Mouse (Mus musculus): ENCODE measurements at regions not wholly inside any gene's neighbourhood (a gene's known extent, or its start where the extent isn't known, plus 50 kb on each side); places are given as distances from the start of the nearest gene placed in this dataset.
A peak's percentile ranks its signal among the peaks of the same experiment; 100 is the strongest.

DNA sequence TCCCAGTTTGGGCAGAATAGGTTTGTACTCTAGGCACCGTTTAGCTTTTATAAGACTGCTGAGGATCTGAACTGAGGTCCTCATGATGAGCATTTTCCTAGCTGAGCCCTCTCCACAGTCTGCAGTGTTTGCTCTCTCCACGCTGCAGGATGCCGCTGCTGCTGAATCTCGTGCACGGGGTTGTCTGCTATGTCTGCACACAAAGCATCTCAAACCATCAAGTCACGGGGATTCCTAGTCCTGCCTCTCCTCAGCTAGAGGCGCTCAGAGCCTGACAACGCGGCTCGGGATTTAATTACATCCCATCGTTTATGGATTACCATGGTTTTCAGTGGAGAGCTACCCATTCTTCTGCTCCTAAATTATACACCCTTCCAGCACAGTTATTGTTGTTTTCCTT is 175.6 kb downstream of the Rnf144b start:
- H3K9me3 ChIP-seq (replicated peaks; ENCODE audit: control insufficient read depth, low read length): no peaks in the 10 kb centered on the region
- H3K4me2 ChIP-seq (ENCODE audit: low read depth, low read length): no peak overlapping the region
- no peak overlapping the region for H3K4me3 ChIP-seq (replicated peaks; ENCODE audit: low read length)
- no peak overlapping the region for H3K9ac ChIP-seq (ENCODE audit: low read length)
- no peak overlapping the region for H3K27ac ChIP-seq (ENCODE audit: low read length)
- no peaks in the 10 kb centered on the region for H3K27me3 ChIP-seq (ENCODE audit: control insufficient read depth, insufficient read depth, low read length)
- H3K4me1 ChIP-seq (ENCODE audit: control insufficient read depth, insufficient read depth, low read length): no peaks in the 10 kb centered on the region
- no peak for ATAC-seq (ENCODE audit: insufficient read depth, low FRiP score)
- WGBS: 55% methylated on average over 11 of the region's 11 CpGs
- H3K36me3 ChIP-seq (ENCODE audit: control insufficient read depth, insufficient read depth, low read length): no peaks in the 10 kb centered on the region

DNA sequence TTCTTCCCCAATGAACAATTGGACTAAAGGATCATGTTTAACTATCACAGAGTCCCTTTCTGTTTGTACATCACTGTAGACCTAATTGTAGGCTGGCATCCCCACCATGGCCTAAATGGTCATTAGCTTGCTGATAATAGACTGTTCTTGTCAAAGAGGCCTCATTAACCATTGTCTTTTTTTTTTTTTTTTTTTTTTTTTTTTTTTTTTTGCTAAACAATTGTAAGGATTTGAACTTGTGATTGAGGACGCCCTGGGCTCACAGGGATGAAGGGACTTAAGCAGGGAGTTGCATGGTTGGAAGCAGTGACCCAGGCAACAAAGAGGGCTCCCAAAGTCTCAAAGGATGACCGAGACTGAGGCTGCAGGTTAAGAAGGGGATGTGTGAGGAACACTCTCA is 178.0 kb downstream of the Rnf144b start:
- Histone ChIP-seq H3K4me2 (ENCODE audit: low read depth, low read length) (no peak overlapping the region), H3K27ac (ENCODE audit: low read length) (no peak overlapping the region), H3K4me3 (replicated peaks; ENCODE audit: low read length) (no peak overlapping the region), H3K27me3 (ENCODE audit: control insufficient read depth, insufficient read depth, low read length) (no peaks in the 10 kb centered on the region), H3K36me3 (ENCODE audit: control insufficient read depth, insufficient read depth, low read length) (no peaks in the 10 kb centered on the region), H3K4me1 (ENCODE audit: control insufficient read depth, insufficient read depth, low read length) (no peaks in the 10 kb centered on the region), H3K9ac (ENCODE audit: low read length) (no peak overlapping the region), H3K9me3 (replicated peaks; ENCODE audit: control insufficient read depth, low read length) (no peaks in the 10 kb centered on the region)
- 69% methylated on average over 2 of the region's 2 CpGs for WGBS
- ATAC-seq (ENCODE audit: insufficient read depth, low FRiP score): no peak

DNA sequence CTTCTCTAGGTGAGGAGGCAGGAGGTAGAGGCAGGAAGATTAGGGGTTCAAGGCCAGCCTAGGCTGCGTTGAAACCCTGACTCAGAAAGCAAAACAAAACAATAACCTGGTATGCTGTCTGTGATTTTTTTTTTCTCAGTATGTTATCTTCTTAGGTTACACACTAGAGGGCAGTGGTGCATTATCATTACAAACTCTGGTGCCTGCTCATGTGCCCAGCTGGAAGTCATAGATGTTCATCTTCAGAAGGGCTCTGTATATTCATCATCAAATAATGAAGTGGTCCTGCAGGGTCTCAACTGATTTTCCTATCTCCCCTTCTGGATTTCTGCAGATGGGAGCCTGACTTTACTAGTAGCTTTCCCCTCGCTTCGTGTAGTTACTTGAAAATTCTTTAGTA is 178.6 kb downstream of the Rnf144b start:
- ATAC-seq (ENCODE audit: insufficient read depth, low FRiP score): no peak
- Histone ChIP-seq H3K4me1 (ENCODE audit: control insufficient read depth, insufficient read depth, low read length) (no peaks in the 10 kb centered on the region), H3K27me3 (ENCODE audit: control insufficient read depth, insufficient read depth, low read length) (no peaks in the 10 kb centered on the region), H3K36me3 (ENCODE audit: control insufficient read depth, insufficient read depth, low read length) (no peaks in the 10 kb centered on the region), H3K9ac (ENCODE audit: low read length) (no peak overlapping the region), H3K9me3 (replicated peaks; ENCODE audit: control insufficient read depth, low read length) (no peaks in the 10 kb centered on the region), H3K4me2 (ENCODE audit: low read depth, low read length) (no peak overlapping the region), H3K27ac (ENCODE audit: low read length) (no peak overlapping the region), H3K4me3 (replicated peaks; ENCODE audit: low read length) (no peak overlapping the region)
- WGBS: 50% methylated on average over 3 of the region's 3 CpGs

DNA sequence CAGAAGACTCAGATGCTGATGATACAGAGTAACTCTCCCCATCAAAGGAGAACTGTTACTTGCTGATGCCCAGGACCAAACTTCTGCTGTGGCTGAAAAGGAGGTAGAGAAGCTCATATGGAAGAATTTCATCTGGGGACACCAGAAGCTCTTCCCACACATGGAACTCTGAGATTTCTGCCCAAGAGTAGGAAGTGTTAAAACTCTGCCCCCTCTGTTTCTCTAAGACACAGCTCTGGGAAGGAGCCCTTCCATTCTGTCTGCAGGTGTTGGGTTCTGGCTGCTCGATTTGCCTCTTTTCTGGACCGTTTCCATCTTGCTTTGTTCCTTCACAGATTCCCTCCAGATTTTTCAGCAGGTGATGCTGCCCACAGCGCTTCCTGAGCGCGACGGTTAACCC is 187.0 kb downstream of the Rnf144b start:
- 87% methylated on average over 6 of the region's 6 CpGs for WGBS
- no peaks in the 10 kb centered on the region for H3K27me3 ChIP-seq (ENCODE audit: control insufficient read depth, insufficient read depth, low read length)
- no peak overlapping the region for H3K9ac ChIP-seq (ENCODE audit: low read length)
- H3K36me3 ChIP-seq (ENCODE audit: control insufficient read depth, insufficient read depth, low read length): no peaks in the 10 kb centered on the region
- no peak for ATAC-seq (ENCODE audit: insufficient read depth, low FRiP score)
- no peak overlapping the region for H3K4me3 ChIP-seq (replicated peaks; ENCODE audit: low read length)
- no peak overlapping the region for H3K4me2 ChIP-seq (ENCODE audit: low read depth, low read length)
- H3K4me1 ChIP-seq (ENCODE audit: control insufficient read depth, insufficient read depth, low read length): no peaks in the 10 kb centered on the region
- no peak overlapping the region for H3K27ac ChIP-seq (ENCODE audit: low read length)
- H3K9me3 ChIP-seq (replicated peaks; ENCODE audit: control insufficient read depth, low read length): no peaks in the 10 kb centered on the region

DNA sequence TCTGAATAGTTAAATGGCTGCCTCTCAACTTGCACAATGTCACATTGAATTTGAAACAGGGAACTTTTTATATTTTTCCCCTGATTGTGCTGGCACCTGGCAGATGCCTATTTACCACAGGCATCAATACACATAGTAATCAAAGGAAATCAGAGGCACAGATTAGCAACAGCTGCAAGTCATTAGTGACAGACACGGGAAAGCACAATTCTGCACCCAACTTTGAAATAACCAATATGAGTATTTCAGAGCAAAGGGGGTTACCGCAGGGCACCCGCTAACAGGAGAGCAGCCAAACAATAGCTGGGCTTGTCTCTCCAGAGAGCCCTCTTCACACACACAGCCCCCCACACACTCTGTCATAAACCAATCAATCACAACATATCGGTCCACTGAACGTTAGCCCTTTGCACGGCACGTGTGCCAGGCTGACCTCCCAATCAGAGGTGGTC is 188.3 kb downstream of the Rnf144b start:
- Histone ChIP-seq H3K9me3 (replicated peaks; ENCODE audit: control insufficient read depth, low read length) (no peaks in the 10 kb centered on the region), H3K4me2 (ENCODE audit: low read depth, low read length) (no peak overlapping the region), H3K4me3 (replicated peaks; ENCODE audit: low read length) (no peak overlapping the region), H3K36me3 (ENCODE audit: control insufficient read depth, insufficient read depth, low read length) (no peaks in the 10 kb centered on the region), H3K27me3 (ENCODE audit: control insufficient read depth, insufficient read depth, low read length) (no peaks in the 10 kb centered on the region), H3K27ac (ENCODE audit: low read length) (no peak overlapping the region), H3K9ac (ENCODE audit: low read length) (no peak overlapping the region), H3K4me1 (ENCODE audit: control insufficient read depth, insufficient read depth, low read length) (no peaks in the 10 kb centered on the region)
- WGBS: 32% methylated on average over 7 of the region's 7 CpGs
- ATAC-seq (ENCODE audit: insufficient read depth, low FRiP score): no peak

DNA sequence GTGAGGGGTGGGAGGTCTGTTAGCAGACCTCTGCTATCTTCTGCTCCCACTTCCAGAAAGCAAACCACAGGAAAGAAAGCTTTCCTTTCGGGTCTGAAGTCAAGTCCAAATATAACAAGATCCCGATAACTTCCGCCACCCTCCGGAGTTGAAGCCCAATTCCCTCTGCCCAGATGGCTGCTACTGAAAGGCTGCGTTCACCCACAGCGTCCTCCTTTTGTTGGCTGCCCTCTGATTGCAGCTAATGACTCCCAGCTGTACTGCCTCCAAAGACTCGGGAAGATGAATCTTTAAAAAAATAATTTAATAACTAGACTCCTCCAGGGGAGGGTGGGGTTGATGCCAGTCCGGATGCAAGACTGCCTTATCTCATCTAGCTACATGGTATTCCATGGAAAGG is 197.1 kb downstream of the Rnf144b start:
- H3K36me3 ChIP-seq (ENCODE audit: control insufficient read depth, insufficient read depth, low read length): no peaks in the 10 kb centered on the region
- WGBS: 46% methylated on average over 8 of the region's 8 CpGs
- no peaks in the 10 kb centered on the region for H3K9me3 ChIP-seq (replicated peaks; ENCODE audit: control insufficient read depth, low read length)
- no peak overlapping the region for H3K4me3 ChIP-seq (replicated peaks; ENCODE audit: low read length)
- no peak overlapping the region for H3K27ac ChIP-seq (ENCODE audit: low read length)
- H3K9ac ChIP-seq (ENCODE audit: low read length): no peak overlapping the region
- H3K27me3 ChIP-seq (ENCODE audit: control insufficient read depth, insufficient read depth, low read length): no peaks in the 10 kb centered on the region
- H3K4me2 ChIP-seq (ENCODE audit: low read depth, low read length): no peak overlapping the region
- H3K4me1 ChIP-seq (ENCODE audit: control insufficient read depth, insufficient read depth, low read length): no peaks in the 10 kb centered on the region
- no peak for ATAC-seq (ENCODE audit: insufficient read depth, low FRiP score)

DNA sequence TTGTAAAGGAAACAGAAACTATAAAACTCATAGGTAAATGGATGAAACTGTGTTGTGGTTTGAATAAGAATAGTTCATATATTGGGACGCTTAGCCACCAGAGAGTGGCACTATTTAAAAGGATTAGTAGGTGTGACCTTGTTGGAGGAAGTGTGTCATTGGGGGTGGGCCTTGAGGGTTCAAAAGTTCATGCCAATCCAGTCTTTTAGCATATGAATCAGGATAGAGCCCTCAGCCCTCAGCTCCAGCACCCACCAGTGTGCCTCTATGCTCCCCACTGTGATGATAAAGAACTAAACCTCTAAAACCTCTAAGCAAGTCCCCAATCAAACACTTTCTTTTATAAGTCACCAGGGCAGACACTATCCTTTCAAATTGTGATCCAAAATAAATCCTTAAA is 199.4 kb downstream of the Rnf144b start:
- Histone ChIP-seq H3K4me3 (replicated peaks; ENCODE audit: low read length) (no peak overlapping the region), H3K4me1 (ENCODE audit: control insufficient read depth, insufficient read depth, low read length) (no peaks in the 10 kb centered on the region), H3K9ac (ENCODE audit: low read length) (no peak overlapping the region), H3K36me3 (ENCODE audit: control insufficient read depth, insufficient read depth, low read length) (no peaks in the 10 kb centered on the region), H3K4me2 (ENCODE audit: low read depth, low read length) (no peak overlapping the region), H3K27me3 (ENCODE audit: control insufficient read depth, insufficient read depth, low read length) (no peaks in the 10 kb centered on the region), H3K27ac (ENCODE audit: low read length) (no peak overlapping the region), H3K9me3 (replicated peaks; ENCODE audit: control insufficient read depth, low read length) (no peaks in the 10 kb centered on the region)
- 80% methylated on average over 1 of the region's 1 CpGs for WGBS
- ATAC-seq (ENCODE audit: insufficient read depth, low FRiP score): no peak

DNA sequence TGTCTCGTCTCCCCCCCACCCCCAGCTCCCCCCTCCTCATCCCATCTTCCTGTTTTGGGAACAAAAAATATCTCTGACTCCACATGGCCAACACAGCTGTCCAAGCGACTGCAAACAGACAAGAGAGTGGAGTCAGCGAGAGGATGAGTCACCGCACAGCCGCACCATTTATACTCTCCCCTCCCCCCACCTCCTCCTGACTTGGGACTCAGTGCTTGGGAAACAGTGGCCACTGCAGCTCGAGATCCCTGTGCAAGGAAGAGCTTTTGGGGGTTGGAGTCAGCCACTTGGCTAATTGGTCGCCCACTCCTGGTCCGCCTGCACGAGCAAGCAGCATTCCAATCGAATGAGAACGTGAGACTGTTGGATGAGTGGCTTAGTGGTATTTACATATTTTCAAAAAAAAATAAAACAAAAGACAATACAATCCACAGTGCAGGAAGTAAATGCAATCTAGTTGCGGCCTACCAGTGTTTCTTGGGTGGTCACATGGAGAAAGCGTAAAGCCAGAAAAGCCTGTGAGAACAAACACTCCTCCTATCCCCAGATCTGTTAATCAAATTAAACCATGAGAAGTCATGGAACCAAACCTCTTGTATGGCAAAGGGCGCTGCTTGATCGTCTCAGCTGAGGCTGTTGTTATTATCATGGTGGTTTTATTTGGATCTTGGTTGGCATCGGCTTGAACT is 213.7 kb downstream of the Rnf144b start:
- H3K27me3 ChIP-seq (ENCODE audit: control insufficient read depth, insufficient read depth, low read length): no peaks in the 10 kb centered on the region
- H3K9me3 ChIP-seq (replicated peaks; ENCODE audit: control insufficient read depth, low read length): no peaks in the 10 kb centered on the region
- no peaks in the 10 kb centered on the region for H3K36me3 ChIP-seq (ENCODE audit: control insufficient read depth, insufficient read depth, low read length)
- no peak overlapping the region for H3K4me3 ChIP-seq (replicated peaks; ENCODE audit: low read length)
- H3K9ac ChIP-seq (ENCODE audit: low read length): no peak overlapping the region
- H3K4me2 ChIP-seq (ENCODE audit: low read depth, low read length): peak overlapping the region; percentile 20; the same call in 1 of the 2 replicates
- WGBS: 44% methylated on average over 16 of the region's 16 CpGs
- peak; percentile 82; the same call in 1 of the 2 replicates for ATAC-seq (ENCODE audit: insufficient read depth, low FRiP score)
- H3K27ac ChIP-seq (ENCODE audit: low read length): peak overlapping the region; percentile 56
- H3K4me1 ChIP-seq (ENCODE audit: control insufficient read depth, insufficient read depth, low read length): peaks cover 9% of the 10 kb centered on the region; the same call in 1 of the 2 replicates

DNA sequence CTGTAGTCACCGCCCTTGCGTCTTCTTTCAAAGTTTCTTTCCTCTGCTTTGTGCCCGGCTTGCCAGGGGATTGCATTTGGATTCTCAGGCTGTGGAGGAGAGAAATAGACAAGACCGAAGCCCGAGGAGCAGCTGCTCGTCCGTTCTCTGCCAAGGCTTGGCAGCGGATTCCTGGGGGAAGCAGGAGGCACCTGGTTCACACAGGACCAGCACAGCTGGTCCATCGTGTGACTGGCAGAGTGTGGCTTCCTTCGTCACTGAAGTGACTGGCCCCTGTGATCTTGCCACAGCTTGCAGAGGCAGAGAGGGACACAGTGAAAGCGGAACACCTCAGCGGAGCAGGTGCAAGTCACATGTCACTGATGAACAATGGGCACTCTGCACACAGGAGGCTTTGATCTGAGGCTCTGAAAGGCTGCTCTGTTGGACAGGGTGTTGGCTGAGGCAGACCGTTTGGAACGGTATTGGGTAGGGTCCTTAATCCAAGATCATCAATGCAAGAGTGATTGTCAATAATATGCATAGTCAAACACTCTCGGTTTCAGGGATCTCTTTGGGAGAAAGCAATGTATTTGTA is 214.5 kb downstream of the Rnf144b start:
- no peak overlapping the region for H3K4me3 ChIP-seq (replicated peaks; ENCODE audit: low read length)
- no peak overlapping the region for H3K9ac ChIP-seq (ENCODE audit: low read length)
- peaks cover 9% of the 10 kb centered on the region; the same call in 1 of the 2 replicates for H3K4me1 ChIP-seq (ENCODE audit: control insufficient read depth, insufficient read depth, low read length)
- H3K9me3 ChIP-seq (replicated peaks; ENCODE audit: control insufficient read depth, low read length): no peaks in the 10 kb centered on the region
- 72% methylated on average over 15 of the region's 15 CpGs for WGBS
- ATAC-seq (ENCODE audit: insufficient read depth, low FRiP score): no peak
- no peaks in the 10 kb centered on the region for H3K36me3 ChIP-seq (ENCODE audit: control insufficient read depth, insufficient read depth, low read length)
- 0 out of 2 replicates have a peak overlapping the region, but pooled peaks have one; percentile 47 for H3K27ac ChIP-seq (ENCODE audit: low read length)
- no peak overlapping the region for H3K4me2 ChIP-seq (ENCODE audit: low read depth, low read length)
- no peaks in the 10 kb centered on the region for H3K27me3 ChIP-seq (ENCODE audit: control insufficient read depth, insufficient read depth, low read length)
